Mouse (Mus musculus) liver, embryonic 16.5 days (tissue): ENCODE measurements around the gene Bcl2l10. TPM values are rescaled to one million over a fixed set of nuclear protein-coding genes. Genes with fewer than 3 reads are reported as not detected.

Experiments
- ATAC-seq: fragments of 200-750 bp; cut with Nextera tagmentation; 2 replicates; pipeline ENCODE4 v1.8.0; 2017; ENCODE audit warnings: low read depth, mild to moderate bottlenecking, moderate number of reproducible peaks, moderate library complexity
- H3K27ac ChIP-seq: fragments of 300-500 bp; sonication (generic); 2 replicates; pipeline ENCODE4 v1.5.1; 2014; ENCODE audit warnings: mild to moderate bottlenecking, low read length
- H3K27me3 ChIP-seq: fragments of 300-500 bp; sonication (generic); 2 replicates; pipeline ENCODE4 v1.6.1; 2014; ENCODE audit warnings: low read depth, low read length, mixed read lengths; ENCODE audit not compliant: control insufficient read depth, insufficient read depth
- H3K36me3 ChIP-seq: fragments of 300-500 bp; sonication (generic); 2 replicates; pipeline ENCODE4 v1.6.1; 2014; ENCODE audit warnings: mild to moderate bottlenecking; ENCODE audit not compliant: control insufficient read depth, insufficient read depth
- H3K4me1 ChIP-seq: fragments of 300-500 bp; sonication (generic); 2 replicates; pipeline ENCODE4 v1.6.1; 2014; ENCODE audit warnings: low read depth, low read length, mixed read lengths; ENCODE audit not compliant: control insufficient read depth
- H3K4me2 ChIP-seq: fragments of 300-500 bp; sonication (generic); 2 replicates; pipeline ENCODE4 v1.6.1; 2014; ENCODE audit warnings: low read depth, low read length, mixed read lengths
- H3K4me3 ChIP-seq: fragments of 300-500 bp; sonication (generic); 2 replicates; pipeline ENCODE4 v1.5.1; 2014; ENCODE audit warnings: low read depth, mild to moderate bottlenecking, low read length
- H3K9ac ChIP-seq: fragments of 300-500 bp; sonication (generic); 2 replicates; pipeline ENCODE4 v1.6.1; 2014; ENCODE audit warnings: low read depth, low read length
- H3K9me3 ChIP-seq: fragments of 300-500 bp; sonication (generic); replicated peaks from 2 replicates; pipeline ENCODE4 v1.6.1; 2016; ENCODE audit warnings: low read length; ENCODE audit not compliant: control insufficient read depth
- WGBS: fragments of 180-500 bp; shearing (Covaris S2); extraction: QIAGEN DNeasy Blood & Tissue Kit; methylation state at CpG from one replicate; pipeline ENCODE4 v1.1.7; 2014; ENCODE audit not compliant: insufficient replicate concordance; 5-methylcytosine and 5-hydroxymethylcytosine counted together
- polyA plus RNA-seq: library from polyadenylated mRNA; unstranded; fragments of >200 nt; fragmentation: Nextera tagmentation; extraction: Ambion mirVana; gene quantifications from 2 replicates; pipeline ENCODE4 v1.2.1, GENCODE M21; 2015

Gene Bcl2l10
- polyA plus RNA-seq, 1 experiment from 2014 or later: not detected

DNA sequence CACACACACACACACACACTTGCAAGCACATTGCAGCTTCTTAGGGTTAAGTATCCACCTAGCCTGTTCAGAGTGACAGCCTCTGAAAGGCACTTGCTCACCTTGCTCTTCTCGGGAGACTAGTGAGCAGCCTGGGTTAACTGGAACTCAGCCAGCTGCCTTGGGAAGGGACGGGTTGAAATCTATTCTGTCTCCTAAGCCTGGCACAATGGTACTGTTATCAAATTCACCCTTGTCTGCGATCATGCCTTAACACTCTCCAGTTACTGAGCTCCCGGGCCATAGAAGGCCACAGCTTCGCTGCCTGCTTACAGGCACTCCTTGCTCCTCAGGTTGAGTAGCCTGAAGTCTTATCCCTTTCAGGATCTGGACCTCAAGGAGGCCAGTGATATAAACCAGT lies 53.1 kb downstream of the Bcl2l10 start:
- Histone ChIP-seq H3K4me1 (peaks cover 11% of the 10 kb centered on the region; the same call in 1 of the 2 replicates), H3K27me3 (no peaks in the 10 kb centered on the region), H3K9ac (no peak overlapping the region), H3K27ac (no peak overlapping the region), H3K36me3 (no peaks in the 10 kb centered on the region; the same call in 1 of the 2 replicates), H3K9me3 (no peaks in the 10 kb centered on the region), H3K4me2 (no peak overlapping the region), H3K4me3 (no peak overlapping the region)
- no peak for ATAC-seq
- 29% methylated on average over 5 of the region's 5 CpGs for WGBS

Other genes with a start within 250 kb of the Bcl2l10 start
- 1.1 and 1.6 TPM in 2 replicates for gene Myo5c, start 115.7 kb upstream of the Bcl2l10 start, polyA plus RNA-seq
- 1.3 and 1.7 TPM in 2 replicates for gene Gnb5, start 41.5 kb upstream of the Bcl2l10 start, polyA plus RNA-seq
- 14.3 and 15.5 TPM in 2 replicates for gene Mapk6, start 62.2 kb downstream of the Bcl2l10 start, polyA plus RNA-seq
- gene Leo1, start 93.8 kb downstream of the Bcl2l10 start, polyA plus RNA-seq: 13.2 TPM in 2 replicates
- gene Tmod3, start 211.9 kb downstream of the Bcl2l10 start, polyA plus RNA-seq: 26.2 and 28.2 TPM in 2 replicates